Mouse (Mus musculus) thymus, adult 18-20 months (tissue): ENCODE results near the gene Cmah.

Source experiments
- DNase-seq, 2 experiments: peaks; one replicate each; pipeline ENCODE4 v3.0.0; 2022; ENCODE audit warnings: mixed read lengths in 2 of 2

The Cmah gene

DNA sequence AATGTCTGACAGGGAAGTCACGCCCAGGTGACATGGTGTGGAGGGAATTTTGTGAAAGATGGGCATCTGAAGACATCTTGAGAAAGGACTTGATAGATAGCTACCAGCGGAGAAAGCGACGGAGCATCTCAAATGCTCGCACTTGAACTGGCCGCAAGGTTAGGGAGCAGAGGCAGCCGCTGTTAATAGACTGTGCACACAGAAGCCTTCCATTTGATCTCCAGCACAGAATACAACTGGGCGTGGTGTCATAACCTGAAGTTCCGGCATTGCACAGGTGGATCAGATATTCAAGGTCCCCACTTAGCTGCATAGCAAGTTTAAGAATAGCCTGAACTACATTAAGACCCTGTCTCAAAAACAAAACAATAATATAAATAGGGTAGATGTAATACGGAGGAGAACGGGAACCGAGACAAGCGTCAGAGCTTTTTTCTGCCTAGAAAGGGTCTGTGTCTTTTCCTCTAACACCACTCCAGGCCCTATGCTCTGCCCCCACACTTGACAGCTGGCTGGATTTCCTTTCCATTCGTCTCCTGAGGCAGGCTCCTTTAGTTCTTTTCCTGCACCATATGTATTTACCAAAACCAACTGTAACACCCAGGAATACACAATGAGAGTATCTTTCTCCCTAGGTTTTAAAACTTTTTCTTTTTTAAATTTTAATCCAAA is 192.9 kb downstream of the Cmah start:
- no peak for DNase-seq

DNA sequence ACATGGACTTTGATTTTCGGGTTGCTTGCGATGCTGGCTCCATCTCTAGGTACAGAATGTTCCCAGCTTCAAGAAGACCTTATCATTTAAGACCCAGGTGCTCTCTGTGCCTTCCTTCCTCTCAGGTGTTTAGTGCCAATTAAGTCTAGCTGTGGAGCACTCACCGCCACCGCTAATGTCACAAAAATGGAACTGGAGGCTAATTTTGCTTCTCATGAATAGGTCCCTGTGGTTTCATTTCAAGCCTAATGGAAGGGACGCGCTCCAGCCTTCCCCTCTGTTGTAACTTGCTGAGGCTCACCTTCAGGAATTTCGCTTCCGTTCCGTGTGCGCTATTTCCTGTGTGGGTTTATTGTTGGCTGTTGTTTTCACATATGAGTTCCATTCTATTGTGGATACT is 193.6 kb downstream of the Cmah start:
- DNase-seq: no peak

DNA sequence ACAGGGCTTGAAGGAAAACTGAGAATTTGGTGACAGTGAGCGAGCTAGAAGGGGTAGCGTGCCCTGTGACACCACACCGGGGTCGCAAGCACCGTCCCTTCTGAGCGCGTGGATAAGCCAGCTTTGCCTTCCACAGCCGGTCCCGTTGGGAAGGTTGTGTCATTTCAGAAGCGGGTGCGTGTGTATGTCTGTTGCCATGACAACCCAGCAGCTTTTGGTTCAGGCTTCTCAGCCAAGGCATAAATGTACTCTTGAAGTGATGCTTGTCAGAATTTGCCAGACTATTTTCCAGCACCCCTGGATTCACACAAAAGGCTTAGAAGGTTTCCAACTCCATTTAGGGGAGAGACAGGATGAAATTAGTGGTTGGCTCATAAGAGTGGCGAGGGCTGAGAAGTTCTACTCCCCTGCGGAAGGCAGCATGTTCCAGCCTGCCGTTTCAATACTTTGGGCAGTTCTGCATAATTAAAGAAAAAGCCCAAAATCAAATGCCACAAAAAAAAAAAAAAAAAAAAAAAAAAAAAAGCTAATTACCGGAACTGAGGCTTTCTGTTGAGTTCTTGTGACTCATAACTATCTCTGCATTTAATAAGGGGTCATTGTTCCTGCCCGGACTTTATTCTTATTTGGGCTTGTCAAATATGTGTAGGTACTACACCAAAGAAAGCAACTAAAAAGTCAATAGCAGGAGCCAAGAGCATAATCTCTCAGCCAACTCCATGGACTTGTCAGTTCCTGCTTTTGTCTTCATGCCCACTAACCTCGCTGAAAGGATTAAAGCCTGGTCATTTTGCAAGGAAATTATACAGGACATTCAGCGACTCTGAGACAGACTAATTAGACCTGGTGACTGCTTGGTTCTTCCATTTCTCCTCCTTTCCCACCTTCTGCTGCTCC is 194.5 kb downstream of the Cmah start:
- no peak for DNase-seq

DNA sequence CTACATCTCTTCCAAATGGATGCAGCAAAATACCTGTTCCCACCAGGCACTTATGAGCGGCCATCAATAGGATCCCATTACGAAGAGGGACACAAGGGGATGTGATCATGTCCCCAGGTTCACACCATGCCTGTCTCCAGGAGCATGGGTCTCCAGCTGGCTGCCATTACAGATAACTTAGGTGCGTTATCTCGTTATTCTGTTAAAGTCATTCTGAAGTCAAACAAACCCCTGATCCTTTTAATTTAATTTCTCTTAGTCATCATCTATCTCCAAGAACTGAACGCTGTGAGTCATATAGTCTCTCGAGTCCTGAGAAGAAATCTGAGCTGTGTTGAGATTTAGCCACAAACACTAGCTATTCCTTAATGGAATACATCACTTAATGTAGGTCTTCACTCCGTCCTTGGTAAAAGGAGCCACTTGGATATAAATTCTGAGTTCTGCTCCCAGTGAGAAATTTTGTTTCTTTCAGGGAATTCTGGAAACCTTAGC is 195.2 kb downstream of the Cmah start:
- no peak for DNase-seq

DNA sequence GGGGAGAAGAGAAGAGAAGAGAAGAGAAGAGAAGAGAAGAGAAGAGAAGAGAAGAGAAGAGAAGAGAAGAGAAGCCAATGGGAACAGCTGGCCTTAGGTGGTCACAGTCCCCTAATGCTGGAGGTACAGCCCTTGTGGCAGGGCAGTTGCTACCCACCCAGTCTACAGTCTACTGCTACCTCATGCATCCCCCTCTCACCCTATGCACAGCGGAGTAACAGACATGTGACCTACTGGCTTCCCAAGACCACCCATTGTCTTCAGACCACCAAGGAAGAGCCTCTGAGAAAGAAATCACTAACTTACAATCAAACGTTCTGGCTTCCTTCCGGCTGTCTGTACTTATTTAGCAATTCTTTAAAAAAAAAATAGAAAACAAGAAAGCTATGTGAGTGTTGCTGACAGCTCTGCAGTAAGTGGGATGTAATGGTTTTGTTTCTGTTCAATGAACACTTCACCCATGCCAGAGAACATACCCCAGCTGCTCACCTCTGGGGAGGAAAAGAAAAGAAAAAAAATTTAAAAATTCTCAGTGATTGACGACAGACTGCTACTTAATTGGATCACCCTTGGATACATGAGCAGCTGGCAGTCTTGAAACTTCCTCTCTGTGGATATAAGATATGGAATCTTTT is 196.5 kb downstream of the Cmah start:
- no peak for DNase-seq

DNA sequence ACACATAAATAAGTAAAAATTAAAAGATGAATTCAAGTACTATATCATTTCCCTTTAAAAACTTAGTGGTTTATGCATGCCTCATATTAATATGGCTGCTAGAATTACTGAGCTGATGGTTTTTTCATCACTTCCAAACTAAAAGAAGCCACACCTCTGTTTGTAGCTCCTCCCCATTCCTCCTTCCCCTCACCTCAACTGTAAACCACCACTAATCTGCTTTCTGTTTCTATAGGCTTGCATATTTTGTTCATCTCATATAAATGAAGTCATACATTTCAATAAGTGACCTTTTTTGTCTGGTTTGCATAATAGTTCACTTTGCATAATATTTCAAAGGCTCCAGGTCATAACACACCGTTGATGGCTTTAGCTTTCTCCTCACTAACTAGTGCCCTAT is 197.3 kb downstream of the Cmah start:
- no peak for DNase-seq

DNA sequence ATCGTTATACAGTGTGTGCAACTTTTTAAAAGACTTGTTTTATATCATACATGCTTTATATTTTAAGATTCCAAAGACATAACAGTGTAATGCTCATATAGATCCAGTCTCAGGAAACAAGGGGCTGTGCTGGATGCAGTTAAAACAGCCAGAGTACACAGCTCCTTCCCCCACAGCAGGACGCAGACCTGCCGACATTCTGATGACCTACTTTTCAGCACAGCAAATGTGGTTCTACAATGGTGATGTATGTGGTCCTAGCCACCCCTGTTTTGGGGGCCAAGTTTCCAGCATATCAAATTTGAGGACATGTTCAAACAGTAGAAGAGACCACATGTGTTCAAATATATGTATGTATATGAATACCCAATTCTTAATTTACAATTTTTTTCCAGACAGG is 198.3 kb downstream of the Cmah start:
- DNase-seq: no peak

DNA sequence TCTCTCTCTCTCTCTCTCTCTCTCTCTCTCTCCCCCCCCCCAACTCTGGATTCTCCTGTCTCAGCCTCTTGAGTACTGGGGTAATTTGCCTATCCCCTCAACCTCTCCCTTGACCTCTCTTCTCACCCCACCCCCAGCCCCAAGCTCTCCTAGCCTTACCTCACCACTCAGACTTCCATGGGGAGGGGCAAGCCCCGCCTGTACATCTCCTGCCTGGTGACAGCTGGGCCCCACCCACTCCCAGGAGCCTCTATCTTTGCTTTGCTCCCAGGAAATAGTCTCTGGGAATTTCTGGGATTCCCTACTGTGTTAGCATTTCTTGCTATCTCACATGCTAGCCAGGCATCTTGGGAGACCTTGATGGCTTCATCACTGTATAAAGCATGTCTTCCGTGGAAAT is 199.7 kb downstream of the Cmah start:
- no peak for DNase-seq
